Mouse (Mus musculus) spleen, embryonic (tissue): ENCODE data around the gene Tas2r115.
"Not testable (repeated sequence)": the region's sequence is repeated elsewhere in the genome, so short reads cannot be mapped to it uniquely, and the experiment has no call there.

ENCODE experiments used
- CTCF ChIA-PET: fragments of 350-600 bp; sonication (Branson Sonifier 250); formaldehyde crosslinking; loops from one replicate; lab custom pipeline; 2022; lab: Charles Lee

Tas2r115 gene

DNA sequence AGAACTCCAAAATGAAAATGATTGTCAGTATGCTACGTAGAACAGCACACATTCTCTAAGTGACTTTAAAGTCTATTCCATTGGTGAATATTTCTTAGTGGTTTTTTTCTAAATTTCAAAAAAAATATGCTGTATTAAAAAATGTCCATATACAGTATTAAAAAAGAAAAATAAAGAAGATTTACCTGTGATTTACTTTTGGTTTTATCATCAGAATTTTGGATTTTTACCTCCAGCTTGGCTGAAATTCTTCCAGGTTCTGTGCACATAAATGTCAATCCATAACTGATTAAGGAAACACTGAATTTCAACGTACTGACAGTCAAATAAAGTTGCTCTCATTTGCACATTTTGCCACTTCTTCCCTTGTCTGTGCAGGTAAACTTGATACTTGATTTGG lies at the start of gene Tas2r115:
TSS of gene Tas2r115 (minus strand) at position 101 of the 400 bp plus-strand sequence.
- CTCF ChIA-PET = no interaction called here

DNA sequence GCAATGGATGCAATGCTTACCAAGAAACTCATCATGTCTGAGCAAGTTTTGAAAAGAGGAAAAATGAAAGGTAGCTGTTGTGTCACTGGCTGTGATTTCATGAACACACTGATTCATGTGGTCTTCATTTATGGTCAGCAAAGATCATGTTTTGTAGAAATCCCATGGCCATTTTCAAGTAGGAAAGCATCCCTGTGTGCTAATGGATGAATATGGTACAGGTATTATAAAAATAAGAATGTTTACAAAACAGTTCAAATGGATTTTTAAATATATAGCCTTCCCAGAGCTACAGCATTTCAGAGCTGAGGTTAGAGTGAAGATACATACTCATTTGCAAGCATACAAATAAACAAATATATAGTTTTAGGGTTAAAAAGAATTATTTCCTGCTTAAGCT lies 40.2 kb upstream of the Tas2r115 start, which contains the start of gene Tas2r136:
TSS of gene Tas2r136 (minus strand) at position 101 of the 400 bp plus-strand sequence.
- CTCF ChIA-PET = no interaction called here

- CTCF ChIA-PET = no interaction called here
Measured at GRCm38 (mm10) chr6:132761831-132762230, 24.0 kb upstream of the Tas2r115 start, which contains the start of gene Tas2r102. Gene Tas2r102 (plus strand): TSS chr6:132762131.

GRCm38 (mm10) chr6:132754430-132754829 lies 16.6 kb upstream of the Tas2r115 start, which contains the start of gene Tas2r124:
Gene Tas2r124 (plus strand): TSS chr6:132754730.
- CTCF ChIA-PET = no interaction called here

DNA sequence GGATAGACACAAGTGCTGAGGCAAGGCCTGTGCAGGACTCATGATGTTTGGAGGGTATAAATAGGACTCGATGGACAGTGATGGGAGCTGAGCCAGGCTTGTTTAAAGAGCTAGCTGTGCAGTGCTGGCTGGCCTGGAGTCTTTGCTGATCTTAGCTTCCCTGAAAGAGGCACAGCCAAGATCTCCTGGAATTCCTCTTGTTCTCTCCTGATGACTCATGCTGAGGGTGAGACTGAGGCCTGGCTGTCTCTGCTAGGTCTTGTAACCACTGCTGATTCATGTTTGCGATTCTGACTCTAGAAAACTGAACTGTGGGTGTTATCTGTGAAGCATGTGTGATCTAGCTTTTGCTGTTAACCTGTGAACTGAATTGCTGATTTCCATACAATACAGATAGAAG lies 12.4 kb upstream of the Tas2r115 start:
- CTCF ChIA-PET = no interaction called here

- CTCF ChIA-PET = no interaction called here
Measured at GRCm38 (mm10) chr6:132711828-132712227, 26.0 kb downstream of the Tas2r115 start, which contains the start of gene Tas2r122. Gene Tas2r122 (minus strand): TSS chr6:132711928.

DNA sequence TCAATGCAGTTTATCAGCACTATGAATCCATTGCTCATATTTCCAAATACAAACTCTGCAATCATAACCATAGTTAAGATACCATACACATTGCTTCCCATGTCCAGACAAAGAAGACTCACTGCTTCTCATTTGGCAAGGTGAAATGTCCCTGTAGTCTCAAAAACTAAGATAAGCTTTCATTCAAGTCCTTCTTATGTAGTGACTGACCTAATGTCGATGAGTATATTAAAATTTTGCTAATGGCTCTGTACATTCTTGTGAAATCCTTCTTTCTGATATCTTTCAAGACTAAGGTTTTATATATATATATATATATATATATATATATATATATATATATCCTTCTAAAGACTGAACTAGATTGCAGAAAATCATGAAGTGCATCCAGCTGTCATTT lies 36.9 kb downstream of the Tas2r115 start, which contains the start of gene Tas2r121:
TSS of gene Tas2r121 (minus strand) at position 101 of the 400 bp plus-strand sequence.
- CTCF ChIA-PET = interaction anchor here (0.6 kb wide), 1 partner anchor 86 kb away, joined by 3 read pairs; no protein-coding TSS in a partner anchor

- CTCF ChIA-PET = not testable (repeated sequence)
Measured at GRCm38 (mm10) chr6:132691596-132691995, 46.2 kb downstream of the Tas2r115 start.
